Mouse (Mus musculus): Measurements from ENCODE around the gene Ccdc110. TPM values are rescaled to one million over a fixed set of nuclear protein-coding genes. Genes with fewer than 3 reads are reported as not detected.
A peak's percentile ranks its signal among the peaks of the same experiment; 100 is the strongest.

Ccdc110 gene
- total RNA-seq (2014; rRNA removed) (0.38 and 0.46 TPM in 2 replicates), polyA plus RNA-seq (2015; fragmentation: Nextera tagmentation; extraction: Ambion mirVana) (0.46 and 0.47 TPM in 2 replicates)

DNA sequence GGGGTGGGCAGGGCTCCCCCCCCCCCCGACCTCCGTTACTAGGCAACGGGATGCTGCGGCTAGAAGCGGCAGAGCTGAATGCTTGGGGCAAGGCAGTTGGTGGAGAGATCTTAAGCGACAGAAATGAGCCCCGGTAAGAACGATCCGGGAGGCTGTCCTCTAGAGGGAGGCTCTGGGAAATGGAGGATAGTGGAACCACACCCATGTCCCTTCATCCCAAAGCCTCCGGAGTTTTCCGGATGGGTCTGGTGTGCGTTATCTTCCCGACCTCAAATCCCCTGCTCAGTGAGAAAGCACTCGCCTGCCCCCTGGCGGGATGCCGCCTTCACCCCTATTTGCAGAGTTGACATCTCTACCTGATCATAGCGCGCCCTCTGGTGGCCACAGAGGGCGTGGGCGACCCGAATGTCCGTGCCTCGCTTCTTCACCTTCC, at the start of gene Ccdc110:
Ccdc110 (plus strand) TSS at position 38 of the 433 bp plus-strand sequence.
- H3K36me3 ChIP-seq (ENCODE audit: insufficient read depth): no peaks in the 10 kb centered on the region
- TF ChIP-seq CTCF (IDR thresholded peaks at IDR 0.05; ENCODE audit: low read depth): peak; percentile 100
- peak; percentile 95 for ATAC-seq
- no peaks in the 10 kb centered on the region for H3K9me3 ChIP-seq (ENCODE audit: low read length)
- peak within 1 kb of the TSS; percentile 42; the same call in 1 of the 2 replicates for H3K9ac ChIP-seq
- DNase-seq: peak; percentile 97
- no peak within 1 kb of the TSS for H3K27ac ChIP-seq (ENCODE audit: low read depth, low read length)
- no peaks in the 10 kb centered on the region for H3K4me1 ChIP-seq (ENCODE audit: insufficient read depth)
- peak within 1 kb of the TSS; percentile 33 for H3K4me3 ChIP-seq (ENCODE audit: low read depth, low read length)
- peak within 1 kb of the TSS; percentile 48 for H3K4me2 ChIP-seq (ENCODE audit: low read depth)
- under 1% methylated on average over 23 of the region's 23 CpGs for WGBS
- no peaks in the 10 kb centered on the region for H3K27me3 ChIP-seq (ENCODE audit: insufficient read depth, low read length)

DNA sequence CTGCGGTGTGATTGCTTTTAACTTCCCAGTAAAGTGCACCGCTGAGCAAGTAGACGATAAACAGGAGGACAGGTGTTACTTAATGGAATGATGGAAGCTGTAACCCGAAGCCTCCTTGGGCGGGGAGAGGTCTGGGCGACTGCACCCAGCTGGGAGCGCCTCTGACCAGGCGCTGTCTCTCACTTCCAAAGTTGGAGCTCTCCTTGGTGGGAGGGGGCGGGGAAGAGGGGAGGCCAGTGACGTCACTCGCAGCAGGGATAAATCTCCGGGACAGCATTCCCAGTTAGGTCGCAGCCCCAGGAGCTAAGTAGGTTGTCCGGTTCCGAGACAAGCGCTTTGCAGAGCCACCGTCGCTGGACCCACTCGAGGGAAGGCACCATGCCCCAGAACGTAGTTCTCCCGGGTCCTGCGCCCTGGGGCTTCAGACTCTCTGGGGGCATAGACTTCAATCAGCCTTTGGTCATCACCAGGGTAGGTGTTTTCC, 49.2 kb upstream of the Ccdc110 start, which contains the start of gene Pdlim3:
Pdlim3 (plus strand) TSS at position 260 of the 484 bp plus-strand sequence.
- H3K27me3 ChIP-seq (ENCODE audit: insufficient read depth, low read length): peaks cover 17% of the 10 kb centered on the region
- H3K4me1 ChIP-seq (ENCODE audit: insufficient read depth): peaks cover 5% of the 10 kb centered on the region; the same call in 1 of the 2 replicates
- H3K27ac ChIP-seq (ENCODE audit: low read depth, low read length): no peak within 1 kb of the TSS
- TF ChIP-seq CTCF (IDR thresholded peaks at IDR 0.05; ENCODE audit: low read depth): no peak
- H3K9me3 ChIP-seq (ENCODE audit: low read length): 0 out of 2 replicates have a peak, but pooled peaks cover under 1% of the 10 kb centered on the region
- peak; percentile 45; the same call in 1 of the 2 replicates for ATAC-seq
- H3K4me3 ChIP-seq (ENCODE audit: low read depth, low read length): peak within 1 kb of the TSS; percentile 37
- peak within 1 kb of the TSS; percentile 73 for H3K4me2 ChIP-seq (ENCODE audit: low read depth)
- WGBS: 2% methylated on average over 22 of the region's 22 CpGs
- peak; percentile 27 for DNase-seq
- H3K36me3 ChIP-seq (ENCODE audit: insufficient read depth): no peaks in the 10 kb centered on the region
- H3K9ac ChIP-seq: peak within 1 kb of the TSS; percentile 40

DNA sequence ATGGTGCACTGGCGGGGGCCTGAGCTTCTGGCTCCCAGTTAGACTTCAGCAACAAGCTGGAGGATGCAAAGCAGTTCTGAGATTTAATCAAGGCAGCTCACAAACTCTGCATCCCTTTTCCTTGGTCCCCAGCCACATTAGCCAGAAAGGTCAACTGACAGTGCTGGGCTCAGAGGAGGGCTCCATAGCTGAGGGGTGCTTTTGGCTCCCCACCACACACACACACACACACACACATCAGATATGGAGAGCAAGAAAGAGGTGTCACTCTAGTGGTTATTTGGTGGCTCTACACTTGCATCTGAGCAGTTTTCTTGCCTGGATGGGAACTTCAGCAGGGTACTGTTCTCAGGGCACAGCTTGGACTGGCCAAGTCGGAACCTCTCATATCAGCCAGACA, 48.6 kb upstream of the Ccdc110 start:
- H3K27me3 ChIP-seq (ENCODE audit: insufficient read depth, low read length): peaks cover 17% of the 10 kb centered on the region
- 46% methylated on average over 2 of the region's 2 CpGs for WGBS
- ATAC-seq (peak; percentile 63), DNase-seq (no peak)
- no peak overlapping the region for H3K27ac ChIP-seq (ENCODE audit: low read depth, low read length)
- TF ChIP-seq CTCF (IDR thresholded peaks at IDR 0.05; ENCODE audit: low read depth): peak; percentile 43
- H3K4me2 ChIP-seq (ENCODE audit: low read depth): peak overlapping the region; percentile 73
- peak overlapping the region; percentile 37 for H3K4me3 ChIP-seq (ENCODE audit: low read depth, low read length)
- no peaks in the 10 kb centered on the region for H3K9me3 ChIP-seq (ENCODE audit: low read length)
- peaks cover 5% of the 10 kb centered on the region; the same call in 1 of the 2 replicates for H3K4me1 ChIP-seq (ENCODE audit: insufficient read depth)
- no peaks in the 10 kb centered on the region for H3K36me3 ChIP-seq (ENCODE audit: insufficient read depth)
- peak overlapping the region; percentile 40; the same call in 1 of the 2 replicates for H3K9ac ChIP-seq

DNA sequence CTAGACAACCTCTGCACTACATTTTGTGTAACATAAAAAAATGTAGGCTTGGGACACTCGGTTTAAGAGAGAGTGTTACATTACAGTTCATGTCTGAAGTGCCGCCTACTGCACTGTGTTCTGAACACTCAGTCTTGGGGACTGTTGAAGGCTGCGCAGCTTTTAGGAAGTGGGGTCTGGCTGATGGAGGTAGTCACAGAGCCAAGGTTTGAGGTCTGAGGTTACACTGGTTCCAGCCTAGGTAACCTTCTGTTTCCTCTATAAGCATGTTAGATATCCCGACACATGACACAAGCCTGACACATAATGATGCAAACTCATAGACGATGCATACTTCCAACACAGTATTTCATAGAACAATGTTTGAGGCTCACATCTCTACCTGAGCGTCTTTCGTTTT, 44.7 kb upstream of the Ccdc110 start:
- Histone ChIP-seq H3K27me3 (ENCODE audit: insufficient read depth, low read length) (peaks cover 9% of the 10 kb centered on the region), H3K4me2 (ENCODE audit: low read depth) (no peak overlapping the region), H3K27ac (ENCODE audit: low read depth, low read length) (no peak overlapping the region), H3K4me3 (ENCODE audit: low read depth, low read length) (no peak overlapping the region), H3K9me3 (ENCODE audit: low read length) (no peaks in the 10 kb centered on the region), H3K4me1 (ENCODE audit: insufficient read depth) (peaks cover 5% of the 10 kb centered on the region; the same call in 1 of the 2 replicates), H3K9ac (no peak overlapping the region), H3K36me3 (ENCODE audit: insufficient read depth) (no peaks in the 10 kb centered on the region)
- 95% methylated on average over 7 of the region's 7 CpGs for WGBS
- DNase-seq (no peak), ATAC-seq (no peak)
- no peak for TF ChIP-seq CTCF (IDR thresholded peaks at IDR 0.05; ENCODE audit: low read depth)

DNA sequence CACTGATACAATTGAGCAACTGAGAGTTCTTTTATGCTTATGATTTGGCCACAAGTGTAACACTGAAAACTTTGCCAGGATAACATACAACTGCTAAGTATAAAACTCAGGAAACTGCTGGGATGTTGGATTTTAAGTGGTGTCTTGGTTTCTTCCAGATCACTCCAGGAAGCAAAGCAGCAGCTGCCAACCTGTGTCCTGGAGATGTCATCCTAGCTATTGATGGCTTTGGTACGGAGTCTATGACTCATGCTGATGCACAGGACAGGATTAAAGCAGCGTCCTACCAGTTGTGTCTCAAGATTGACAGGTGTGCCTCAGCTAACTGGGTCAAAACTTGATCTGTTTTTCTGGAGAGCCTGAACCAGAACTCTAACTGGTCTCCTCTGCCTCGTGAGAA, 37.8 kb upstream of the Ccdc110 start:
- no peak overlapping the region for H3K4me2 ChIP-seq (ENCODE audit: low read depth)
- H3K27me3 ChIP-seq (ENCODE audit: insufficient read depth, low read length): no peaks in the 10 kb centered on the region
- H3K36me3 ChIP-seq (ENCODE audit: insufficient read depth): no peaks in the 10 kb centered on the region
- no peaks in the 10 kb centered on the region for H3K9me3 ChIP-seq (ENCODE audit: low read length)
- H3K27ac ChIP-seq (ENCODE audit: low read depth, low read length): no peak overlapping the region
- 86% methylated on average over 3 of the region's 3 CpGs for WGBS
- no peak for ATAC-seq
- no peak overlapping the region for H3K4me3 ChIP-seq (ENCODE audit: low read depth, low read length)
- no peak overlapping the region for H3K9ac ChIP-seq
- no peaks in the 10 kb centered on the region for H3K4me1 ChIP-seq (ENCODE audit: insufficient read depth)
- TF ChIP-seq CTCF (IDR thresholded peaks at IDR 0.05; ENCODE audit: low read depth): no peak
- no peak for DNase-seq

DNA sequence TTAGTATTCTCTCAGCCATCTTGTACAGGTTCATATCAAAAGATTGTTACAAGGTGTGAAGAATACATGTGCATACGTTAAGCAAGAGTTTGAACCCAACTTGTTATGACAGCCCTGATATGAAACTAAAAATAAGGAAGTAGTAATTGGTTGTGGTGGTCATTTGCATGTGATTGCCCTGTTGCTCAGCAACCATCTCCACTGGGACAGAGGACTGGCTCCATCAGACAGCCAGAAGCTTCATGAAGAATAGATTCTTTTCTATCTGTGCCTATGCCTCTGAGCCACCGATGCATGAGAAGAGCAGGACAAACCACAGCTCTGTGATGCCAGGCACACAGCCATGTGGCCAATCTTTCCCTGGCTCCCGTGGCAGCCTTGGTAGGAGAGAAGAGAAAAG, 34.6 kb upstream of the Ccdc110 start:
- DNase-seq: no peak
- WGBS: 52% methylated on average over 3 of the region's 3 CpGs

DNA sequence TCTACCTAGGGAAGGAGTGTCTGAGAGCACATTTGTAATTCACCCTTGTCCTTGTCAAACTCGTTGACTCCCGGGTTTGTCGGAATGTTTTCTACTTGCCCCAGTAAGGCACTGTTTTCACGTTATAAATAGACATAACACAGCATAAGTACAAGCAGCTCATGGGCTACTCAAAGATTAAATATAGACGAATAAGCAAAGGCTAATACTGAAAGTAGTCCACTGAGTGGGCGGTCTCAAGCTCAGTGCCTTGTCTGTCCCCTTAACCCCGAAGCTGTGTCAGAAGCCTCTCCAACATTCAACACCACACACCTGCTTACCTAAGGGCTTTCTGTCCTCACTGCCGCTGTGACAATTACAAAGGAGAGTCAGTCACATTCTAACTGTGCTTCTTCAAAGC, 32.8 kb upstream of the Ccdc110 start:
- no peaks in the 10 kb centered on the region for H3K9me3 ChIP-seq (ENCODE audit: low read length)
- ATAC-seq: no peak
- TF ChIP-seq CTCF (IDR thresholded peaks at IDR 0.05; ENCODE audit: low read depth): no peak
- no peak overlapping the region for H3K9ac ChIP-seq
- H3K36me3 ChIP-seq (ENCODE audit: insufficient read depth): no peaks in the 10 kb centered on the region
- no peak overlapping the region for H3K4me3 ChIP-seq (ENCODE audit: low read depth, low read length)
- no peaks in the 10 kb centered on the region for H3K4me1 ChIP-seq (ENCODE audit: insufficient read depth)
- DNase-seq: no peak
- no peak overlapping the region for H3K4me2 ChIP-seq (ENCODE audit: low read depth)
- 69% methylated on average over 8 of the region's 8 CpGs for WGBS
- no peaks in the 10 kb centered on the region; the same call in 1 of the 2 replicates for H3K27me3 ChIP-seq (ENCODE audit: insufficient read depth, low read length)
- H3K27ac ChIP-seq (ENCODE audit: low read depth, low read length): no peak overlapping the region

More for the DNA sequence above, 34.6 kb upstream of the Ccdc110 start:
- ATAC-seq: peak; percentile 59
- H3K4me3 ChIP-seq (ENCODE audit: low read depth, low read length): no peak overlapping the region
- no peaks in the 10 kb centered on the region for H3K9me3 ChIP-seq (ENCODE audit: low read length)
- no peak for TF ChIP-seq CTCF (IDR thresholded peaks at IDR 0.05; ENCODE audit: low read depth)
- H3K27ac ChIP-seq (ENCODE audit: low read depth, low read length): no peak overlapping the region
- no peaks in the 10 kb centered on the region for H3K4me1 ChIP-seq (ENCODE audit: insufficient read depth)
- no peaks in the 10 kb centered on the region; the same call in 1 of the 2 replicates for H3K27me3 ChIP-seq (ENCODE audit: insufficient read depth, low read length)
- H3K36me3 ChIP-seq (ENCODE audit: insufficient read depth): no peaks in the 10 kb centered on the region
- H3K9ac ChIP-seq: no peak overlapping the region
- H3K4me2 ChIP-seq (ENCODE audit: low read depth): no peak overlapping the region
